Mouse (Mus musculus) splenic B cell, adult 2 months (primary cell): ENCODE measurements around the gene Nprl3.

Experiments used
- DNase-seq: peaks from one replicate; pipeline ENCODE4 v3.0.0-alpha.2; 2011; ENCODE audit warnings: low read depth, low spot score
- H3K27me3 ChIP-seq: 2 replicates; pipeline ENCODE4 v1.6.1; 2012; ENCODE audit warnings: mild to moderate bottlenecking, low read length, moderate library complexity, mixed read lengths; ENCODE audit not compliant: control insufficient read depth, poor library complexity, insufficient read depth, severe bottlenecking
- H3K36me3 ChIP-seq: 2 replicates; pipeline ENCODE4 v1.6.1; 2012; ENCODE audit warnings: mild to moderate bottlenecking, low read length, moderate library complexity, mixed read lengths; ENCODE audit not compliant: control insufficient read depth, poor library complexity, insufficient read depth, severe bottlenecking

Gene Nprl3

DNA sequence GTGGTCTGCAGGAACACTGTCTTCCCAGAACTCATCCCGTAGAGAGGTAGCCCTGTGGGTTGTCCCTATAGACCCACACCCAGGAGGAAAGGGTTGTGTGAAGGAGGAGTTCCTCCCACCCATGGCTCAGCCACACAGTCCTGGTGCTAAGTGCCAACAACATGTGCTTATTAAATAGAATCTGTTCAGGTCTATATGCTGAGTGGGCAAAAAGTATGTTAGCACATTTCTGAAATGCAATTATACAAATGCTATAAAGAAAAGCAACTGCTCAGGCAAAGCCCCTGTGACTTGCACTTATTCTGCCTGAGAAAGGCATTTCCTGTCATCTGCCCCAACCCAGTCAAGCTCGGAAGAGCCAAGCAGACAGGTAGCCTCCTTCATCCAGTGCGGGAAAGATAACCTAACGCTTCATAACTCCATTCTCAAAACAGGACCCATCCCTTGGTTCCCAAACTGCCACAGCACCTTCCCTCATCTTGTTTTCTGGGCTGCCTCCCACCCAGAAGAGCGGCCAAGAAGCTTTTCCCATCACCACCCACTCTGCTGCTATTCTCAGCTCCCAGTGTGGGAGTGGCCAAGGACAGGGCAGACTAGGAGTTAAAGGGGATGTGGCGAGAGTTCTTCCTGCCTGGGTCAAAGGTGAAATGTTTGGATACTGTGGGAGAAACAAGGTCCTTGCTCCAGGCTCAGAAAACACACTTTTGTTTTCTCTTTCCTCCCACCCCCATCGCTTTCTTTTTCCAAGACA lies 24.1 kb downstream of the Nprl3 start:
- Histone ChIP-seq H3K27me3 (no peaks in the 10 kb centered on the region), H3K36me3 (peaks cover 6% of the 10 kb centered on the region; the same call in 1 of the 2 replicates)
- DNase-seq, result no peak

DNA sequence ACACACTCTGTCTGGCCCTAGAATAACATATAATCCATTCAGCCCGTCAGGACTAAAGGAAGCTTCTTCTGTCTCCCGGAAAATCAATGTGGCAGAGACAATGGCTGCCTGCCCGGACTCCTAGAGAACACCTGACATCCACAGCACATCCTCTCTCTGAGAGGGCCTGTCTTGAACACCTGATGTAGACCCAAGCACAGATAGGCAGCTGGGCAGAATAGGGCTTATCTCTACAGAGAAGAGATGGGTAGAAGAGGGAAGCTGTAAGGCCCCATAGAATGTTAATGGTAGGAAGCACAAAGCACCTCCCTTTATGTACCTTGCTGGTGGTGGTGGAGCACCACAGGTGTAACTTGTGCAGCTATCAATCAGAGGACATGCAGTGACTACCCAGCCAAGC lies 25.3 kb downstream of the Nprl3 start:
- Histone ChIP-seq H3K36me3 (peaks cover 6% of the 10 kb centered on the region; the same call in 1 of the 2 replicates), H3K27me3 (no peaks in the 10 kb centered on the region)
- DNase-seq, result no peak

DNA sequence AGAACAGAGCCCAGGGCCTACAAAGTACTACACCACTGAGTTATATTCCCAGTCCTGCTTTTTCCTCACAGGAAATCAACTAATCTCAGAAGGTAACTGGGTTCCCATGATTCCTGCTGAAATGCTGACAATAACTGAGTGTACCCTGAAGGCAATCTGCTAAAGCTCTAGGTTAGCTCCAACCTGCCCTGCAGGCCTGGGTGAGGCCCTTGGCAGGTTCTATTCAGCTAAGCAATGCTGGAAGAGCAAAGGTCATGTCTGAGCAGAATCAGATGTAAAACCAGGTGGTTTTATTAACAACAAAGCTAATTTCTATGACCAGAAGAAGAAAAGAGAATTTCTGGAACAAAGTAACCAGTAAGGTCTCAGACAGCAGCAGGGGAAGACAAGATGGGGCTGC lies 26.1 kb downstream of the Nprl3 start:
- DNase-seq, result no peak
- H3K36me3 ChIP-seq, result 0 out of 2 replicates have a peak, but pooled peaks cover 6% of the 10 kb centered on the region
- no peaks in the 10 kb centered on the region for H3K27me3 ChIP-seq

DNA sequence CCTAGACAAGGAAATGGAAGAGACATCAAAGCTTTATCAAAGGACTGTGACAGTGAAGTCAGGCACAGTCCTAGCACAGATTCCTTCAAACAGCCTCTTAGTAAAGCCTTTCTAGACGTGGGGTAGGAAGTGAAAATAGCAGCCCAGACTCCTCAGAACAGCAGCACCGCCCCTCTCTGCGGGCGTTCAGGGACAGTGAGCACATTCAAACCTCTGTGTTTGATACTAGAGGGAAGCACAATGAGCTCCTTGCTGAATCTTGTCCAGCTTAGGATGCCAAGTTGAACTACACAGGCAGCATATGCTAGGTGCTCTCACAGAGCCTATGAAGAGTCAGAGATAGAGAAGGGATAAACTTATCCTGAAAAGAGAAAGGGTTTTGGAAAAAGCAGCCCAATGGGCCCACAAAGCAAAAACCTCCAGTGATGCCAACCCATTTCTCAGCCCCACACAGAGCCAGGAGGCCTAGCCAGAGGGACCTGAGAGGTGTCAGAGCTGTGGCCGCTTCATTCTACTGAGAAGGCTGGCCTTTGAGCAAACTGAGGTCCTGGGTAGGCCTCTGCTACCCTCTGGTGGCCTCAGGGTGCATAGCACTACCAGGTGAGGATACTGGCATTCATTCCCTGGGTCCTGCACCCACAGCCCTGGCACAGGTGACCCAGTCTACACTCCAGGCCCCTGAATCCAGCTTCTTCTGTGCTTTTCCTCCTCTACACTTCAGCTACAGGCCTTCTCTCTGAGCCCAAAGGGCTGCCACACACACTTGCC lies 29.2 kb downstream of the Nprl3 start:
- H3K36me3 ChIP-seq, result peaks cover 8% of the 10 kb centered on the region; the same call in 1 of the 2 replicates
- H3K27me3 ChIP-seq, result no peaks in the 10 kb centered on the region
- peak; percentile 88 for DNase-seq

- DNase-seq, result no peak
- Histone ChIP-seq H3K36me3 (peaks cover 8% of the 10 kb centered on the region; the same call in 1 of the 2 replicates), H3K27me3 (no peaks in the 10 kb centered on the region)
Observed at GRCm38 (mm10) chr11:32237411-32237795, 30.1 kb downstream of the Nprl3 start.

- Histone ChIP-seq H3K36me3 (peaks cover 9% of the 10 kb centered on the region; the same call in 1 of the 2 replicates), H3K27me3 (no peaks in the 10 kb centered on the region)
- peak; percentile 48 for DNase-seq
Observed at GRCm38 (mm10) chr11:32236712-32237410, 30.6 kb downstream of the Nprl3 start.

GRCm38 (mm10) chr11:32236132-32236531 lies 31.4 kb downstream of the Nprl3 start:
- DNase-seq, result no peak
- Histone ChIP-seq H3K36me3 (peaks cover 8% of the 10 kb centered on the region), H3K27me3 (no peaks in the 10 kb centered on the region)

DNA sequence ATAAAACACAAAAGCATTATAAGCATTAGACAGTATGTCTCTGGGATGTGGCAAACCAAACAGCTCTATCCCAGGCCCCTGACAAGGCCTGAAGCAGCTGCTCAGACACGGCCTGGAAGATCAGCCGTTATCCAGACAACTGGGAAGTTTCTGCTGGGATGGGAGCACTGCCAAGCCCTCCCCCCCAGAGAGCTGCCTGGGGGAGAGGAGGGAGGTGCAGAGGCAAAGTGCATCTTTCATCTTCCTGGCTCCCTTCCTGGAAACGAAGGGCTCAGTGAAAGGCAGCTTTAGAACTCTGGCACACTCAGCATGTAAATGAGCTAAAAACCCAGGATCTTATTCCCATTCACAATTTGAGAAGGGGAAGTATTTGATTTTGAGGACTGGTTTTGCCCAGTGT lies 31.9 kb downstream of the Nprl3 start:
- no peak for DNase-seq
- no peaks in the 10 kb centered on the region for H3K27me3 ChIP-seq
- H3K36me3 ChIP-seq, result peaks cover 6% of the 10 kb centered on the region

DNA sequence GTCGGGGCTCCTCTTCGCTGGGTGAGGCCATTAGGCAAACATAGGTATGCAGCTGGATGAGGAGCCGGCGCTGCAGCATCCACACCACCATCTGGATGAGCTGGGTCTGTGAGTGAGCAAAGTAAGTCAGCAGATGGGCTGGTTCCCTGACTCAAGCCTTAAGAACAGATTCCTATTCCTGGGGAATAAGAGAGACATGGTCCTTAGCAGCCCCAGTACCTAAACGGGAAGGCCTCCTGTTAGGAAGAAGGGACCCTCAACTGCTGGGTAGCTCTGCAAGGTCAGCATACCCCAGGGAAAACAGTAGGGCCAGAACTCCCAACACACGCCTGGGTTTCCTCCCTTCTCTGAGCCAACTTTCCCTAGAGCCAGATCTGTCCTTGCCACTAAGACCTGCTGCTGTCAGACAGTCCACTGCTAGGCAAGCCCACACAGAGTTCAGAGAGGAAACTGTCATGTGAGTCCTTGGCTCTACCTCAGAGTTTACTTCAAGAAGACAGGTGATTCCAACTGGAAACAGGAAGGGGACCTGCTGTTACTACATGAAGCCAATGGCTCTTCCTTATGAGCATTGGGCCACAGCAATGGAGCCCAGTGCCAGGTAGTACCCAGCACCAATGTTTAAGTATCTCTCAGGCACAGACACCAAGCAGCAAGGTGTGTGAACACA lies 32.6 kb downstream of the Nprl3 start:
- no peak for DNase-seq
- H3K27me3 ChIP-seq, result no peaks in the 10 kb centered on the region
- peaks cover 6% of the 10 kb centered on the region for H3K36me3 ChIP-seq

- Histone ChIP-seq H3K36me3 (peaks cover 6% of the 10 kb centered on the region), H3K27me3 (no peaks in the 10 kb centered on the region)
- no peak for DNase-seq
Observed at GRCm38 (mm10) chr11:32233895-32234294, 33.6 kb downstream of the Nprl3 start.

- no peak for DNase-seq
- H3K36me3 ChIP-seq, result peaks cover 6% of the 10 kb centered on the region
- no peaks in the 10 kb centered on the region for H3K27me3 ChIP-seq
Observed at GRCm38 (mm10) chr11:32232848-32233247, 34.7 kb downstream of the Nprl3 start.

DNA sequence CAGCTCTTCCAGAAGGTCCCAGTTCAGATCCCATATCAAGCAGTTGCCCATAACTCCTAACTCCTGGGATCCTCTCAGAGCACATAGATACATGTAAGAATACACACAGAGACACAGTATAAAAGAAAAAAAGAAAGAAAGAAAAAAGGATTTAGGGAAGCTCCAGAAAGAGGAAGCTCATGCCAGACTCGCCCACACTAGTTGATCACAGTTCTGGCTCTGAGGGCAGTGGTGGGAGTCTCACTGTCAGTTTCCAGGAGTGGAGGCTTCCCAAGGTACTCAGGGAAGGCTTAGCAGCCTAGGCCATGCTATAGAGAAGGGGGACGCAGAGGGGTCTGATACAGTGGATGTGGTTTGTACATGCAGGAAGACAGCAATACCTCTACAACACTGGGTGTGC lies 36.4 kb downstream of the Nprl3 start:
- DNase-seq, result no peak

DNA sequence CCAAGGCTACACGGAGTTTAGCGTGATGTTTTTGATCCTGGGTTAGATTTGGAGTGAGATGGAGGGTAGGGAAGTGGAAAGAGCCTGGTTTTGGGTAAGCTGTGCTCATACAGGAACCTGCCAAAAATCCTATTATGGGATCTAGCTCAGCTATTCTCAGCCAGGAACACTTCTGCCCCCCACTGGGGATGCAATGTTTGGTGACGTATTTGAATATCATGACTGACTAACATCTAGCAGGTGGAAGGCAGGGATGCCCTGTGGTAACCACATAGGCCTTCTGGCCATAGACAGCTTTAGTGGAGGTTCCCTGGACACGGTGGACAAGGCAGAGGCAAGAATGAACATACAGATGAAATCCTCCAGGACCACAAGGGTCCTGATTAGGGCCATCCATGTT lies 37.3 kb downstream of the Nprl3 start:
- DNase-seq, result no peak
- Histone ChIP-seq H3K27me3 (no peaks in the 10 kb centered on the region), H3K36me3 (peaks cover 5% of the 10 kb centered on the region)

More for the DNA sequence above, 36.4 kb downstream of the Nprl3 start:
- Histone ChIP-seq H3K27me3 (no peaks in the 10 kb centered on the region), H3K36me3 (peaks cover 5% of the 10 kb centered on the region)

DNA sequence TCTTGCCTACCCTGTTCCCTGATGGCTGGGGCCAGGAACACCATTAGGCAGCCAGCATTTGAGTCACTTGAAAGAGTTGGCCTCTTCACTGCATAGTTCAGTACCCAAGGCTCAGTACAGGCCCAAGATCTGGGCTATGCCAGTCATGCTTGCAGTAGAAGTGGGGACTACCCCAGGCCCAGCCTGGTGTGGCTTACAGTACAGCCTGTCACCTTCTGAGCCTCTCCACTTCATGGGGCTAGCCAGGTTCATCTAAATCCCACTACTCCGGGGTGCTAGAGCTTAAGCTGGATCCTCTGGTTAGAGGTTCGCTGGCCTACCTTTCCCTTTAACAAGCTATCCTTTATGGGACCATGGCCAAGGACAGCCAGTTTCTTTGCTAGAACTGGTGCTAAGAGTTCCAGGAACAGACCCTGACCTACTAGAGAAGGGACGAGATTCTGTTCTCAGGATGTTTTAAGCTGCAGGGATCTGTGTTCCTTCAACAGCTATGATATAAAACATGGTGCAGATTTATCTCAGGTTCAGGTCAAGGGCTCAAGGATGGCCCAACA lies 39.1 kb downstream of the Nprl3 start:
- DNase-seq, result no peak
- Histone ChIP-seq H3K27me3 (no peaks in the 10 kb centered on the region), H3K36me3 (peaks cover 1% of the 10 kb centered on the region)
